Mouse (Mus musculus) 3T3-L1 (cell line): ENCODE measurements around the gene Usp2.

Experiments used
- DNase-seq: peaks from one replicate; pipeline ENCODE4 v3.0.0-alpha.2; 2015; ENCODE audit warnings: low read depth, low spot score

Gene Usp2

GRCm38 (mm10) chr9:44093612-44094503 is 27.0 kb downstream of the Usp2 start:
- no peak for DNase-seq

GRCm38 (mm10) chr9:44094737-44095136 is 27.9 kb downstream of the Usp2 start:
- no peak for DNase-seq

DNA sequence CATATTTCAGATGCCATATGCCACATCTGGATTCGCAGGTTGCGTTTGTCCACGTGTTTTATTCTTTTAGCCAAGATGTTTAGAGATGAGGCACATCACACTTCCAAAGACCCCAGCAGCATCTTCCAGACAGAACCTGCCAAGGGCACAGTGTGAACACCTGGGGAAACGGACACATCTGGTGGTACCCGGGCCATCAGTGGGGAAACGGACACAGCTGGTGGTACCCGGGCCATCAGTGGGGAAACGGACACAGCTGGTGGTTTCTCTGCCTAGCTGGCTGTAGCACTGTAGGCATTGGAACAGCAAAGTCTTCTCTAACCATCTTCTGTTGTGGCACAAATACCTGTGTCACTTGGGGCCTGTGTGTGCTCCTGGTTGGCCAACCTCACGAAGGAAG is 29.0 kb downstream of the Usp2 start:
- DNase-seq, result no peak

DNA sequence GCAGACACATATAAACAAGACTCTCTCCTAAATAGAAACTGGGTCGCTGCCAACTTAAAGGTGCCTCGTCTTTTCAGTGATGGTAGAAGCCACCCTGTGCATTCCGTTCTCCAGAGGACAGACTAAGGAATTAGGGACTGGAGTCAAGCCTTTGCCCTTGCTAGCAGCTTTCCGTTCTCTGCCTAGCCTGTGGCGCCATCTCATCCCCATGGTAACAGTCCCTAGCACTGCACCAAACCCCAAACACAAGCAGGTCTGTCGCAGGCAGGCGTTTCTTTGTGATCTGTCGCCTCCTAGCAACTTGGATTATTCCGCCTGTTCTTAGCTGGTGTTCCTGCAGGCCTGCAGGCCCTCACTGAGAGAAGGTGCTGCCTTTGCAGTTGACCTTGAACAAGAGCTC is 29.7 kb downstream of the Usp2 start:
- no peak for DNase-seq

DNA sequence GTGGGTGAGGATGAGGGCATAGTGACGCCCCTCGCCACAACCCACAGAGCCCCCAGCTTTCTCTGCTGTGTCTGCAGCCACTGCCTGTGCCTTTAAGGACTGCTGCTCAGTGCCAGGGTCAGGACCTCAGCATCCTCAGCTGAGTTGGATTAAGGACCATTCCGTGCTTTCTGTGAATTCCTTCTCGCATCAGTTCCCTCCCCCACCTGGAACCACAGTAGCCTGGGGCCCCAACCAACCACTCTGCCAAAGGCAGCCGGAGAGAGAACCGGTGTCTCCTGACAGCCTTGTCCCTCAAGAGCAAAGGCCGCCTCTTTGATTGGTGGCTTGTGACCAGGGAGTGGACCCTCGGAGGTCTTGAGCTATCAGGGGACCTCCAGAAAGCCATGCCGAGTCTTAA is 34.7 kb downstream of the Usp2 start, which contains the start of gene Mfrp:
Gene Mfrp, plus strand, starts transcription at position 240 of the 400 bp plus-strand sequence.
- DNase-seq, result no peak

- peak; percentile 48 for DNase-seq
Observed at GRCm38 (mm10) chr9:44104881-44105280, 38.1 kb downstream of the Usp2 start.

DNA sequence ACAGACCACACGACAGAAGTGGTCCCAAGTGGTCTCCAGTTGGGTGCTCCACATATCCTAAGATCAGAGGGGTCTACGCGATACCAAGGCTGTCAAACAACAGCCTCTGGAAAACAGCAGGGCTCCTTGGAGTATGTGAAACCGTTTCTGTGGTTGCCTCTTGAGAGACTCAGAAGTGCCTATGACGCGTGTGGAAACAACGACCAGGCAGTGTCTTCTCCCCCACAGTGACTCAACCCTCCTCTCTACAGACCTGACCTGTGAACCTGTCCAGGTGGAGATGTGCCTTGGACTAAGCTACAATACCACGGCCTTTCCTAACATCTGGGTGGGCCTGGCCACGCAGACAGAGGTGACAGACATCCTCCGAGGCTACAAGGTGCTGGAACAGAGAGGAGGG is 39.0 kb downstream of the Usp2 start:
- DNase-seq, result peak; percentile 60

DNA sequence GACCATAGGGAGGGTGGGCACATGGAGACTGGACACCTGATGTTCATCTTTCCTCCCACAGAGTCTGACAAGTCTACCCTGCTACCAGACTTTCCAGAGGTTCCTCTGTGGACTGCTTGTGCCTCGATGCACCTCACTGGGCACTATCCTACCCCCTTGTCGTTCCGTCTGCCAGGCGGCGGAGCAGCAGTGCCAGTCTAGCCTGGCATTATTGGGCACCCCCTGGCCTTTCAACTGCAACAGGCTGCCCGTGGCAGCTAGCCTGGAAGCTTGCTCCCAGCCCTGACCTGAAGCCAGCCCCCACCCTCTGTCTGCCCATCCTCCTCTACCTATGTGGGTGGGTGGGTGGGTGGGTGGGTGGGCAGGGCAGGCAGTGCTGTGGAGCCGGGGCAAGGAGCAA is 39.4 kb downstream of the Usp2 start:
- DNase-seq, result no peak

DNA sequence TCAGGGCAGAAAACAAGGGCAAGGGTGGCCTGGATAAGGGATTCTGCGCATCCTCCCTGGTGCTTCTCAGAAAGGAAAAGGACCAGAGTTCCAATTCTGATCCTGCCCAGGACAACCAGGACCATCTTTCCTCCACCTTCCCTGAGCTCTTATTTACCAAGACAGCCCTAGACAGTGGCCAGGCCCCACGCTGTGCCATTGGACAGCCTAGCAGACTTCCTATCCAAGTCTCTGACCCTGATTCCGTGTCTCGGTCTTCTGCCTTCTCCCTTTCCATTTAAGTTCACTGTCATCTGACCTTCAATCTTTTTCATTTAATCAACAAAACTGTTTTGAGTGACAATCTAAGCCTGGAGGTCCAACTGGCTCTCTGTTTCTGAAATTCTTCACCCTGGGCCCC is 39.8 kb downstream of the Usp2 start:
- DNase-seq, result no peak

- DNase-seq, result peak; percentile 91
Observed at GRCm38 (mm10) chr9:44107110-44107509, 40.3 kb downstream of the Usp2 start, which contains the start of gene C1qtnf5. TSS of gene C1qtnf5 (plus strand) at chr9:44107245.

- DNase-seq, result no peak
Observed at GRCm38 (mm10) chr9:44107557-44108179, 40.8 kb downstream of the Usp2 start.

- DNase-seq, result no peak
Observed at GRCm38 (mm10) chr9:44108269-44109055, 41.6 kb downstream of the Usp2 start.

DNA sequence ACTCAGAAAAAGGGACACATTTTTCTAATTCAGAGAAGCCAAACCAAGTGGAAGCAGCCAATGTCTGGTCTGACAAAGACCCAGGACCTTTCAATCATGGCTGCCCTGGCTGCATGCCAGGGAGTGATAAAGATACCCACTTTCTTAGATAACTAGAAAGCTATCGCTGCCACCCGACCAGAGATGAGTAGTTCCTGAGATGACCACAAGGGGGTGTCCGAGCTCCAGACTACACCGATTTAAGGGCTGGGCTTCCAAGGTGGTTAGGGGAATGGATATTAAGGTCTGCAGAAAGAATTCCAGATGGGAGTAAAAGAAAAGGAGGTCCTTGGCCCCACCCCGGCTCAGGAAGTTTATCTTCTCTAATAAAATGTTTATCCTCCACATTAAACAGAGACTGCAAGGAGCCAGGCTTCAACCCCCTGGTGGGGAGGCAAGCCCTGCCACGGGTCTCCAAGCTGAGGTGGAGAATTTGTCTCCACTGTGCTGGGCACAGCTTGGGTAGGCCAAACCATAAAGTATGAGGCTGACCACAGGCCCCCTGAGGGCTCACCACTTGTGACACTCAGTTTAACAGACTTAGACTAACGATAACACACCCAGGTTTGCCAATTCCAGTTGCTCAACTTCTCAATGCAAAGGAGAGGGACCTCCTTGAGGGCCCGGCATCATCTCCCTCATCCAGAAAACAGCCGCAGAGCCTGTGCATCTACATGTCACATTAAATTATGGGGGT is 42.7 kb downstream of the Usp2 start:
- DNase-seq, result peak; percentile 87

DNA sequence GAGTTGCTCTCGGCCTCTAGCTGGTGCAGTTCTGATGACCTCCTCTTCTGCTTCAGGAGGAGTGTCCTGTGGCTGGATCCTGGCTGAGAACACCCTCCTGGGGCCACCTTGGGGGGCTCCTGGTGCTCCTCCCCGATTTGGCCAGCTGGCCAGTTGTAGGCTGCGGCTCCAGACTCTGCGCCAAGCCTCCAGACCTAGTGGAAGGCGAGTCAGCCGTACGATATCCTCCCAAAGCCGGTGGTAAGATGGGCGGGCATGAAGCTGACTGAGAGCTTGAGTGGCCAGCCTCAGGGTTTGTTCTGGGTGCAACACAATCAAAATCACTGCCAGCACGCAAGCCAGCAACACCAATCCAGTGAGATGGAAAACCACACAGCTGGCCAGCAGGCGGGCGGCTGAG is 45.1 kb downstream of the Usp2 start:
- DNase-seq, result peak; percentile 69

GRCm38 (mm10) chr9:44113105-44113789 is 46.4 kb downstream of the Usp2 start, which contains the start of the genes Gm49380 and Rnf26:
TSS of gene Gm49380 (minus strand) at chr9:44113500.
TSS of gene Rnf26 (minus strand) at chr9:44113517.
- peak; percentile 100 for DNase-seq

DNA sequence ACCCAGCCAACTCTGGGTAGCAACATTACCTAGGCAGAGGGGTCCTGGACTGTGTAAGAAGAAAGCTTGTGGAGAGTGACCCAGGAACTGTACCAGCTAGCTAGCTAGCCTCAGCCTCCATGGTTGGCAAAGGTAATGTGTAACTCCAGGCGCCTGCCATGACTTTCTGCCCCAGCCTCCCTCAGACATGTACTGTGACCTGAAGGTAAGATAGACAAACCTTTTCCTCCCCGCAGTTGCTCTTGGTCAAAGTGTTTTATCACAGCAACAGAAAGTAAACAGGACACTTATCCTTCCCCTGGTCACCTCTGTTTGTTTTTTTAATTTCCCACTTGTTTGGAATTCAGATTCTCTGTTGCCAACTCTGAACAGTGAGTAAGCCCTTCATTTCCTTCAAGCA is 47.6 kb downstream of the Usp2 start:
- DNase-seq, result no peak

DNA sequence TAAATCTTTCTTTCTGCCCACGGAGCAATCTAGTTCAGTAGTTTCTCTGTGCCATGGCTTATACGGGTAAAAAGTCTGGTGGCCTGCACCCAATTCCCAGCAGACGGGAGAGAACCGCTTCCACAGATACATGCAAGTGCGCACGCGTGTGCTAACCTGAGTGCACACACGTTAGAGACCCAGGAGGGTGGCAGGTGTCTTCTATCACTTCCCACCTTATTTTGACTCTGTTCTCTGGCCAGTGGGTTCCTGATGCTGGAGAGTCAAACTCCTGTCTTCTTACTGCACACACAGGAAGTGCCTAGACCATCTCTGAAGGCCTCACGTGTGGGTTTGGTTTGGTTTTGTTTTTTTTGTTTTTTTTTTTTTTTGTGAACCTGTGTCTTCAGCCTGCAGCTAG is 48.8 kb downstream of the Usp2 start:
- DNase-seq, result no peak

DNA sequence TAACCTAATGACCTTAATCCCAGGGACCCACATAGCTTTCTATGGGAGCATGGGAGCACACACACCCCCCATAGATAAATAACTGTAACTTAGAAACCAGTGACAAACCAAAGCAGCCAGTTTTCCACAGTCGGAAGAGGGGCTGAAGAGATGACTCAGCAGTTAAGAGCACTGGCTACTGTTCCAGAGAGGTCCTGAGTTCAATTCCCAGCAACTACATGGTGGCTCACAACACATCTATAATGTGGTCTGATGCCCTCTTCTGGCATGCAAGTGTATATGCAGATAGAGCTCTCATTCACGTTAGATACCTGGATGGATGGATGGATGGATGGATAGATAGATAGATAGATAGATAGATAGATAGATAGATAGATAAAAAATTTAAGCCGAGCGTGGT is 49.4 kb downstream of the Usp2 start:
- no peak for DNase-seq

DNA sequence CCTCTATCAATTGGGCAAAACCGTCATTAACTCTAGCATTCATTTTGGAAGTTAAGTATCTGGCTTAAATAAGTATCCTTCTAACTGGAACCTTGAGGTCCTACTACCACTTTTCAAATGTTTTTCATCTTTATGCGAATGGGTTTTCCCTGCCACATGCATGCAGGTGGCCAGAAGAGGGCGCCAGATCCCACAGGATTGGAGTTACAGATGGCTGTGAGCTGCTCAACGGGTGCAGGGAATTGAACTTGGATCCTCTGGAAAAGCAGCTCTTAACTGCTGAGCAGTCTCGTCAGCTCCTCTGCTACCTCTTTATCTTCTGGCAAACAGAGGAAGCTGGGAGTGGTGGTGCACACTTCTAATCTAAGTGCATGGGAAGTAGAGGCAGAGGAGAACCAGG is 52.2 kb downstream of the Usp2 start:
- peak; percentile 60 for DNase-seq

DNA sequence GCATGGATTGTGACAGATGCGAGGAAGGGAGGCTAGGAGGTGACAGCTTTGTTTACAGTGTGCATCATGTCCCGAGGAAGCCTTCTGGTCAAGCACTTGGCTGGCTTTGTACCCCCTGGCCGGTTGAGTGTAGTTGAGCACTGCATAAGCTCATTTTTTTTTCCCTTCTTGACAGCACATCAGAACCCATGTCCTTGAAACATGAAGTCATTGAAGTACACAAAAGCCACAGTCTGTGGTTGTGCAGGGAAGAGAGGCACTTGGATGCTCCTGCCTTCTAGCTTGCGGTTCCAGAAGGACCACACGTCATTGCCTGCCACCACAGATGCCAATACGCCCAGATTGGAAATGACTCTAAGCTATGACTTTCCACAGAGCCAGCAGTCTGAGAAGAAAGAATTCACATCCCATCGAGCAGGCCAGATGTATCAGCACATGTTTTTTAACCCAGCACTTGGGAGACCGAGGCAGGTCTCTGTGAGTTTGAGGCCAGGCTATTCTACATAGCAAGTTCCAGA is 53.2 kb downstream of the Usp2 start:
- DNase-seq, result no peak
